Mouse (Mus musculus) heart, embryonic 12.5 days (tissue): ENCODE measurements around the gene Mre11a. TPM values are rescaled to one million over a fixed set of nuclear protein-coding genes. Genes with fewer than 3 reads are reported as not detected.

Experiments
- ATAC-seq: fragments of 200-750 bp; cut with Nextera tagmentation; 2 replicates; pipeline ENCODE4 v1.8.0; 2017; ENCODE audit warnings: moderate TSS enrichment, moderate library complexity; ENCODE audit not compliant: insufficient number of reproducible peaks, low FRiP score
- H3K27ac ChIP-seq: fragments of 300-500 bp; sonication (generic); 2 replicates; pipeline ENCODE4 v1.5.1; 2016; ENCODE audit warnings: mild to moderate bottlenecking, moderate library complexity; ENCODE audit not compliant: poor library complexity, severe bottlenecking
- H3K27me3 ChIP-seq: fragments of 300-500 bp; sonication (generic); replicated peaks from 2 replicates; pipeline ENCODE4 v1.6.1; 2016; ENCODE audit warnings: mild to moderate bottlenecking, moderate library complexity
- H3K36me3 ChIP-seq: fragments of 300-500 bp; sonication (generic); 2 replicates; pipeline ENCODE4 v1.6.1; 2016; ENCODE audit warnings: mild to moderate bottlenecking, moderate library complexity
- H3K4me1 ChIP-seq: fragments of 300-500 bp; sonication (generic); replicated peaks from 2 replicates; pipeline ENCODE4 v1.6.1; 2016; ENCODE audit warnings: mild to moderate bottlenecking
- H3K4me2 ChIP-seq: fragments of 300-500 bp; sonication (generic); 2 replicates; pipeline ENCODE4 v1.6.1; 2016; ENCODE audit warnings: mild to moderate bottlenecking, moderate library complexity
- H3K4me3 ChIP-seq: fragments of 300-500 bp; sonication (generic); 2 replicates; pipeline ENCODE4 v1.5.1; 2016; ENCODE audit warnings: mild to moderate bottlenecking
- H3K9ac ChIP-seq: fragments of 300-500 bp; sonication (generic); 2 replicates; pipeline ENCODE4 v1.6.1; 2016; ENCODE audit warnings: mild to moderate bottlenecking, moderate library complexity
- H3K9me3 ChIP-seq: fragments of 300-500 bp; sonication (generic); replicated peaks from 2 replicates; pipeline ENCODE4 v1.6.1; 2016; ENCODE audit warnings: mild to moderate bottlenecking, moderate library complexity
- WGBS: fragments of 180-500 bp; shearing (Covaris S2); methylation state at CpG from one replicate; pipeline ENCODE4 v1.1.7; 2016; 5-methylcytosine and 5-hydroxymethylcytosine counted together
- polyA plus RNA-seq: library from polyadenylated mRNA; unstranded; fragments of >200 nt; fragmentation: Nextera tagmentation; extraction: Ambion mirVana; gene quantifications from 2 replicates; pipeline ENCODE4 v1.2.1, GENCODE M21; 2016

The Mre11a gene
- polyA plus RNA-seq, 1 experiment from 2014 or later = 23.6 TPM

GRCm38 (mm10) chr9:14827875-14828274 lies 43.4 kb downstream of the Mre11a start:
- Histone ChIP-seq H3K4me3 (no peak overlapping the region), H3K4me2 (no peak overlapping the region), H3K9me3 (no peaks in the 10 kb centered on the region), H3K27ac (no peak overlapping the region), H3K27me3 (no peaks in the 10 kb centered on the region), H3K36me3 (peaks cover 57% of the 10 kb centered on the region), H3K9ac (no peak overlapping the region), H3K4me1 (no peaks in the 10 kb centered on the region)
- 55% methylated on average over 2 of the region's 2 CpGs for WGBS
- no peak for ATAC-seq

- H3K4me2 ChIP-seq = no peak overlapping the region
- ATAC-seq = no peak
- H3K4me3 ChIP-seq = no peak overlapping the region
- H3K9me3 ChIP-seq = no peaks in the 10 kb centered on the region
- no peak overlapping the region for H3K9ac ChIP-seq
- peaks cover 65% of the 10 kb centered on the region for H3K36me3 ChIP-seq
- no peaks in the 10 kb centered on the region for H3K27me3 ChIP-seq
- no peak overlapping the region for H3K27ac ChIP-seq
- no peaks in the 10 kb centered on the region for H3K4me1 ChIP-seq
- WGBS = 81% methylated on average over 5 of the region's 5 CpGs
Measured at GRCm38 (mm10) chr9:14832046-14832445, 47.6 kb downstream of the Mre11a start.

GRCm38 (mm10) chr9:14835335-14836075 lies 51.1 kb downstream of the Mre11a start:
- whole genome bisulfite sequencing = 82% methylated on average over 6 of the region's 6 CpGs
- ATAC-seq = no peak
- peaks cover 46% of the 10 kb centered on the region for H3K36me3 ChIP-seq

GRCm38 (mm10) chr9:14839527-14839926 lies 55.1 kb downstream of the Mre11a start:
- Histone ChIP-seq H3K27ac (no peak overlapping the region), H3K4me2 (peak overlapping the region; percentile 14; the same call in 1 of the 2 replicates), H3K36me3 (peaks cover 20% of the 10 kb centered on the region), H3K4me1 (peaks cover 6% of the 10 kb centered on the region; the same call in 1 of the 2 replicates), H3K4me3 (no peak overlapping the region), H3K9ac (no peak overlapping the region), H3K27me3 (no peaks in the 10 kb centered on the region), H3K9me3 (no peaks in the 10 kb centered on the region)
- 37% methylated on average over 7 of the region's 7 CpGs for WGBS
- peak; percentile 76; the same call in 1 of the 2 replicates for ATAC-seq

More at GRCm38 (mm10) chr9:14835335-14836075, 51.1 kb downstream of the Mre11a start:
- no peak overlapping the region for H3K9ac ChIP-seq
- H3K27ac ChIP-seq = no peak overlapping the region
- H3K27me3 ChIP-seq = no peaks in the 10 kb centered on the region
- H3K4me2 ChIP-seq = no peak overlapping the region
- H3K9me3 ChIP-seq = no peaks in the 10 kb centered on the region
- peaks cover 6% of the 10 kb centered on the region; the same call in 1 of the 2 replicates for H3K4me1 ChIP-seq
- no peak overlapping the region for H3K4me3 ChIP-seq

GRCm38 (mm10) chr9:14839970-14840369 lies 55.5 kb downstream of the Mre11a start:
- no peak overlapping the region for H3K27ac ChIP-seq
- H3K27me3 ChIP-seq = no peaks in the 10 kb centered on the region
- H3K9me3 ChIP-seq = no peaks in the 10 kb centered on the region
- no peak for ATAC-seq
- H3K36me3 ChIP-seq = peaks cover 15% of the 10 kb centered on the region
- 81% methylated on average over 5 of the region's 5 CpGs for WGBS
- no peak overlapping the region for H3K4me2 ChIP-seq
- H3K9ac ChIP-seq = no peak overlapping the region
- H3K4me1 ChIP-seq = peaks cover 6% of the 10 kb centered on the region; the same call in 1 of the 2 replicates
- H3K4me3 ChIP-seq = no peak overlapping the region

- 82% methylated on average over 10 of the region's 10 CpGs for WGBS
- Histone ChIP-seq H3K27ac (no peak overlapping the region), H3K9ac (no peak overlapping the region), H3K9me3 (no peaks in the 10 kb centered on the region), H3K36me3 (no peaks in the 10 kb centered on the region), H3K4me1 (peaks cover 6% of the 10 kb centered on the region; the same call in 1 of the 2 replicates), H3K4me2 (no peak overlapping the region), H3K4me3 (no peak overlapping the region), H3K27me3 (no peaks in the 10 kb centered on the region)
- ATAC-seq = no peak
Measured at GRCm38 (mm10) chr9:14841878-14842761, 57.7 kb downstream of the Mre11a start.

GRCm38 (mm10) chr9:14843311-14843857 lies 58.9 kb downstream of the Mre11a start:
- H3K9ac ChIP-seq = no peak overlapping the region
- WGBS = 89% methylated on average over 6 of the region's 6 CpGs
- no peak for ATAC-seq
- H3K27ac ChIP-seq = no peak overlapping the region
- peaks cover 6% of the 10 kb centered on the region; the same call in 1 of the 2 replicates for H3K4me1 ChIP-seq
- H3K9me3 ChIP-seq = no peaks in the 10 kb centered on the region
- H3K4me2 ChIP-seq = no peak overlapping the region
- no peaks in the 10 kb centered on the region for H3K27me3 ChIP-seq
- H3K36me3 ChIP-seq = no peaks in the 10 kb centered on the region
- H3K4me3 ChIP-seq = no peak overlapping the region

GRCm38 (mm10) chr9:14843901-14844300 lies 59.4 kb downstream of the Mre11a start:
- H3K4me2 ChIP-seq = no peak overlapping the region
- no peaks in the 10 kb centered on the region for H3K9me3 ChIP-seq
- H3K27ac ChIP-seq = no peak overlapping the region
- H3K4me1 ChIP-seq = peaks cover 6% of the 10 kb centered on the region; the same call in 1 of the 2 replicates
- H3K9ac ChIP-seq = no peak overlapping the region
- no peaks in the 10 kb centered on the region for H3K36me3 ChIP-seq
- no peak overlapping the region for H3K4me3 ChIP-seq
- 93% methylated on average over 3 of the region's 3 CpGs for WGBS
- no peak for ATAC-seq
- H3K27me3 ChIP-seq = no peaks in the 10 kb centered on the region

- Histone ChIP-seq H3K27me3 (no peaks in the 10 kb centered on the region), H3K4me1 (no peaks in the 10 kb centered on the region), H3K9me3 (no peaks in the 10 kb centered on the region), H3K9ac (no peak overlapping the region), H3K4me2 (no peak overlapping the region), H3K4me3 (no peak overlapping the region), H3K36me3 (no peaks in the 10 kb centered on the region), H3K27ac (no peak overlapping the region)
- 40% methylated on average over 5 of the region's 5 CpGs for WGBS
- ATAC-seq = no peak
Measured at GRCm38 (mm10) chr9:14846428-14846827, 62.0 kb downstream of the Mre11a start.

GRCm38 (mm10) chr9:14848267-14848935 lies 63.9 kb downstream of the Mre11a start:
- H3K4me3 ChIP-seq = no peak overlapping the region
- H3K4me2 ChIP-seq = no peak overlapping the region
- H3K4me1 ChIP-seq = no peaks in the 10 kb centered on the region
- H3K9me3 ChIP-seq = no peaks in the 10 kb centered on the region
- no peak overlapping the region for H3K27ac ChIP-seq
- no peak for ATAC-seq
- WGBS = 71% methylated on average over 1 of the region's 1 CpGs
- H3K9ac ChIP-seq = no peak overlapping the region
- H3K27me3 ChIP-seq = no peaks in the 10 kb centered on the region
- no peaks in the 10 kb centered on the region for H3K36me3 ChIP-seq
